Mouse (Mus musculus) brain, embryonic 14.5 days (tissue): Measurements from ENCODE around the gene Ccdc130. TPM values are rescaled to one million over a fixed set of nuclear protein-coding genes. Genes with fewer than 3 reads are reported as not detected.

Source experiments
- DNase-seq: peaks from one replicate; pipeline ENCODE4 v3.0.0-alpha.2; 2011; ENCODE audit warnings: low read depth
- CTCF ChIP-seq: fragments of 200-500 bp; IDR thresholded peaks from 2 replicates; pipeline ENCODE4 v1.5.1; 2012; ENCODE audit warnings: inconsistent platforms, mild to moderate bottlenecking, moderate library complexity, borderline replicate concordance; ENCODE audit not compliant: insufficient read depth, insufficient read length; ENCODE audit errors: extremely low read depth
- POLR2A ChIP-seq: fragments of 200-500 bp; IDR thresholded peaks from 2 replicates; pipeline ENCODE4 v1.6.1; 2012; ENCODE audit warnings: mild to moderate bottlenecking, inconsistent platforms, borderline replicate concordance; ENCODE audit not compliant: poor library complexity, insufficient read depth, insufficient read length, severe bottlenecking; ENCODE audit errors: extremely low read depth
- polyA plus RNA-seq: library from polyadenylated mRNA; depleted of rRNA; stranded (reverse); fragments of >200 nt; gene quantifications from 2 replicates; pipeline ENCODE4 v1.2.3, GENCODE M21; 2012; rRNA removed

The Ccdc130 gene
- polyA plus RNA-seq, 1 experiment = 35.0 TPM

GRCm38 (mm10) chr8:84210167-84210791, 59.9 kb downstream of the Ccdc130 start:
- peak; percentile 82 for DNase-seq
- no peak for TF ChIP-seq POLR2A
- peak; percentile 93 for TF ChIP-seq CTCF

DNA sequence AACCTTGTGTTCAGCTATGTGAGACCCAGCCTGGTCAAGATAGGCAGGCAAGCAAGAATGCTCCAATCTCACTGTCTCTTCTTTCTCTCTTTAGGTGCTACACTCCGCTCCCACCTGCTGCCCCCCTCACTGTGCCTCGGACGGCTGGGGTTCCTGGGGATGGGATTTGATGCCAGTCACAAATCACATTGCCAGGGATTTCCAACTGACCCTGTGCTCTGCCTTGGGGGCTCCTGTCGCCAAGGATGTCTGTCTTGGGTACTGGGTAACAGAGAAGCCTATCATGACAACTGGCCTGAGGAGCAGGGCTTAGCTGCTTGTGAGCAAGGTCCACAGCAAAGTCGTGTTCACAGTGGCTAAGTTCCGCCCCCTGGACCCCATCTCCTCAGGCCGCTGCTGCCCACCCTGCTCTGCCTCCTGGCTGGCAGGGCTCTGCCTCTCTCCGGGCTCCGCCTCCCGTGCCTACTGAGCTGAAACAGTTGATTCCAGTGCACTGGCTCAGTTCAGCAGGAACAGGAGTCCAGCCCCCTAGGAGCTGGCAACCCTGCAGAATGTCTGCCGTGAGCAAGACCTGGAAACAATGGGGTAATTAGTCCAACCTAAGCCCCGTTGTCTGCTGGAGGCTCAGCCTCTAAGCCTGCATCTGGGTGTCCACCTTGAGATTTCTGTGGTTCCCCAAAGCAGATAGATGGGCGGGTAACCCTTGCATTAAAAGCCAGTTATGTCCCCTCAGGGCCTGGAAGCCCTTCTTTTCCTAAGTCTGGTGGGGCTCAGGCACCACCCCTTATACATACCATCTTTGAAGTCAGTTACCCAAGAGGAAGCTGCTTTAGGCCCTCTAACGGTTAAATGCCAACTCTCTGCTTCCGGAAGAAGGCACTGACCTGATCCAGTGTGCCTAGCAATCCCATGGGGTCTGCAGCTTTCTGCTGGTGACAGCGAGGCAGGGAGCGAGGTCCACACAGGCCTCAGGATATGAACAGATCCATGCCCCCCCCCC, 61.5 kb downstream of the Ccdc130 start:
- peak; percentile 59 for DNase-seq
- TF ChIP-seq CTCF = no peak
- no peak for TF ChIP-seq POLR2A

- TF ChIP-seq CTCF = no peak
- TF ChIP-seq POLR2A = no peak
- DNase-seq = no peak
Measured at GRCm38 (mm10) chr8:84207811-84208210, 62.4 kb downstream of the Ccdc130 start.

Other genes starting within 250 kb of the Ccdc130 start
- 1.3 and 3.7 TPM in 2 replicates for gene Palm3, start 248.9 kb downstream of the Ccdc130 start, polyA plus RNA-seq
- gene Il27ra, start 227.8 kb downstream of the Ccdc130 start, polyA plus RNA-seq = 0.48 and 0.50 TPM in 2 replicates
- 0.21 and 0.36 TPM in 2 replicates for gene Rln3, start 225.4 kb downstream of the Ccdc130 start, polyA plus RNA-seq
- 2.0 and 2.9 TPM in 2 replicates for gene Gm10643, start 205.2 kb downstream of the Ccdc130 start, polyA plus RNA-seq
- gene Rfx1, start 203.5 kb downstream of the Ccdc130 start, polyA plus RNA-seq = 34.1 and 41.7 TPM in 2 replicates
- gene Dcaf15, start 165.6 kb downstream of the Ccdc130 start, polyA plus RNA-seq = 109 and 153 TPM in 2 replicates
- gene Podnl1, start 144.4 kb downstream of the Ccdc130 start, polyA plus RNA-seq = 0.10 and 0.31 TPM in 2 replicates
- 44.9 and 47.9 TPM in 2 replicates for gene Cc2d1a, start 122.4 kb downstream of the Ccdc130 start, polyA plus RNA-seq
- 2.1 and 2.7 TPM in 2 replicates for gene 4930432K21Rik, start 122.4 kb downstream of the Ccdc130 start, polyA plus RNA-seq
- 5.3 and 7.5 TPM in 2 replicates for gene Nanos3, start 85.2 kb downstream of the Ccdc130 start, polyA plus RNA-seq
- 63.1 and 67.1 TPM in 2 replicates for gene Zswim4, start 33.3 kb downstream of the Ccdc130 start, polyA plus RNA-seq
- gene D8Ertd738e, start 20.7 kb downstream of the Ccdc130 start, polyA plus RNA-seq = 165 and 185 TPM in 2 replicates
- gene Mri1, start 13.1 kb downstream of the Ccdc130 start, polyA plus RNA-seq = 37.4 and 62.2 TPM in 2 replicates
- gene Cacna1a, start 118.1 kb upstream of the Ccdc130 start, polyA plus RNA-seq = 41.1 and 80.8 TPM in 2 replicates